Mouse (Mus musculus): ENCODE results near the gene Hira. TPM values are rescaled to one million over a fixed set of nuclear protein-coding genes. Genes with fewer than 3 reads are reported as not detected.

The Hira gene
- polyA plus RNA-seq (2012; fragmentation: generic; extraction: Trizol) = 43.8 TPM
- long read RNA-seq, experiment 1 = 0 reads
- long read RNA-seq, experiment 2, partial matches to known transcripts = 5 of 7 reads
- long read RNA-seq, experiment 2, other reads (novel, unspliced or antisense) = 2 of 7 reads

DNA sequence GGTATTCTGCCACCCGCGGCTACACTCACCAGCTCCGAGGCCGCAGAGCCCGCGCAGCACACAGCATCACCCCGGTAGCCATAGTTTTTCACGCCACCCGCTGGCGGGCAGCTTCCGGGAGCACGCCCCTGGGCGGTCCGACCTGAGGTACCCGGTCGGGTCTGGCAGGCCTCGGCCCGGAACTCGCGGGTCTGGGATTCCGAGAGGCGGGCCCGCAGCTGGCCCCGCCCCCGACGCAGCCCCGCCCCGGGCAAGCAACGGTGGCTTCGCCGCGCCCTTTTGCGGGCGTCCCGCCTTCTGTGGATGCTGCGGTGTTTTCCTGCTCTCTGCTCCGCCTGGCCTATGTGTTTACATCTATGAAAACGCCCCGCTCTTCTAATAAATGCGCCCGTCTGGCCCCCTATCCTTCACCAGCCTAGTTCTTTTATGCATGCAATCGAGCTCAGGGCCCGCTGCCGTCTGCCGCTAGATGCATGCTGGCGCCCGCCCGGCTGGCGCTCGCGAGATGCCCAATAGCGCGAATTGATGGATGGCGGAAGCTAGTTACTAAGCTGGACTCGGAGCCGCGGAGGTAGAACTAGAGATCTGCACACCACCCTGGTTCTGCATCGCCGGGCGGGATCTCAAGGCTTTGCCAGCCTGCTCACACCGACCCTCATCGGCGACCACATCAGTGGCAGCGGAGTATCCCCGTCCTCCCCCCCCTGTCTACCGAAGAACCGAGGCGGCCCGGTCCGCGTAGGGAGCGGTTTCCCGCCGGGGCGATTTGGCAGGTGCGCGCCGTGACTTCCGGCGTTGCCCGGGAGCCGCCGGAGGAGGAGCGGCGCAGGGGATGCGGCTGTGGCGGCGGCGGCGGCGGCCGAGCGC lies at the start of gene Hira, which contains the start of gene Mrpl40:
Hira (plus strand) TSS at position 596 of the 867 bp plus-strand sequence.
Mrpl40 (minus strand) TSS at position 421 of the 867 bp plus-strand sequence.
- Histone ChIP-seq H3K79me3 (ENCODE audit: low read depth) (peaks cover 48% of the 10 kb centered on the region), H3ac (ENCODE audit: control insufficient read depth, insufficient read length, low read depth) (peak within 1 kb of the TSS; percentile 88), H3K27me3 (ENCODE audit: control insufficient read depth, insufficient read depth, insufficient read length) (no peaks in the 10 kb centered on the region), H3K4me3 (ENCODE audit: insufficient read depth, poor library complexity, severe bottlenecking) (peak within 1 kb of the TSS; percentile 82), H3K79me2 (ENCODE audit: control insufficient read depth, insufficient read depth) (peaks cover 72% of the 10 kb centered on the region), H3K36me3 (ENCODE audit: control insufficient read depth, insufficient read depth) (peaks cover 34% of the 10 kb centered on the region)
- TF ChIP-seq MAX (IDR thresholded peaks at IDR 0.05) (peak; percentile 72), CTCF (IDR thresholded peaks at IDR 0.05; ENCODE audit: control insufficient read depth, insufficient read depth, insufficient read length) (no peak), FOSL1 (IDR thresholded peaks at IDR 0.05; ENCODE audit: insufficient read depth, low read length, poor library complexity, severe bottlenecking) (no peak), MYOG (IDR thresholded peaks at IDR 0.05; ENCODE audit: control insufficient read depth, extremely low read depth, insufficient read length) (no peak), CEBPB (IDR thresholded peaks at IDR 0.05; ENCODE audit: low read depth) (no peak)

DNA sequence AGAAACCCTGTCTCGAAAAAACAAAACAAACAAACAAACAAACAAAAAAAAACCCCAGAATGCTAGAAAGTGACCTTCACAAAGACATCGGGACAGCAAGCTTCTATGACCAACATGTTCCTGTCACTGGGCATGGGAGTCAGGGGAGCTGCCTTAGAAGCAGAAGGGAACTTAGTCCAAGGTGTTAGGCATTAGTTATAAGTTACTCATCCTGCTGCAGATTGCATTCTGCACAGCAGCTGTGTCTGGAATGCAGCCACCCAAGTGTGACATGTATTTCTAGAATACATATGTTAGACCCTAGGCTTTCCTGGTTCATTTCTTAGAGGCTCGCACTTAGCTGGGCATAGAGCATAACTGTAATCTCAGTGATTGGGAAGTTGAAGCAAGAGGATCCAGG lies 48.2 kb upstream of the Hira start:
- Histone ChIP-seq H3K36me3 (ENCODE audit: control insufficient read depth, insufficient read depth) (peaks cover 89% of the 10 kb centered on the region), H3K4me3 (ENCODE audit: insufficient read depth, poor library complexity, severe bottlenecking) (no peak overlapping the region), H3K79me3 (ENCODE audit: low read depth) (no peaks in the 10 kb centered on the region), H3K79me2 (ENCODE audit: control insufficient read depth, insufficient read depth) (no peaks in the 10 kb centered on the region), H3K27me3 (ENCODE audit: control insufficient read depth, insufficient read depth, insufficient read length) (no peaks in the 10 kb centered on the region), H3ac (ENCODE audit: control insufficient read depth, insufficient read length, low read depth) (no peak overlapping the region)
- TF ChIP-seq CTCF (IDR thresholded peaks at IDR 0.05; ENCODE audit: control insufficient read depth, insufficient read depth, insufficient read length) = no peak
- TF ChIP-seq FOSL1 (IDR thresholded peaks at IDR 0.05; ENCODE audit: insufficient read depth, low read length, poor library complexity, severe bottlenecking) = no peak
- TF ChIP-seq CEBPB (IDR thresholded peaks at IDR 0.05; ENCODE audit: low read depth) = no peak
- TF ChIP-seq MYOG (IDR thresholded peaks at IDR 0.05; ENCODE audit: control insufficient read depth, extremely low read depth, insufficient read length) = no peak
- no peak for TF ChIP-seq USF1 (IDR thresholded peaks at IDR 0.05; ENCODE audit: low read depth)
- TF ChIP-seq MYOD1 (IDR thresholded peaks at IDR 0.05; ENCODE audit: control insufficient read depth, insufficient read length, low read depth) = no peak
- no peak for TF ChIP-seq MAX (IDR thresholded peaks at IDR 0.05)

DNA sequence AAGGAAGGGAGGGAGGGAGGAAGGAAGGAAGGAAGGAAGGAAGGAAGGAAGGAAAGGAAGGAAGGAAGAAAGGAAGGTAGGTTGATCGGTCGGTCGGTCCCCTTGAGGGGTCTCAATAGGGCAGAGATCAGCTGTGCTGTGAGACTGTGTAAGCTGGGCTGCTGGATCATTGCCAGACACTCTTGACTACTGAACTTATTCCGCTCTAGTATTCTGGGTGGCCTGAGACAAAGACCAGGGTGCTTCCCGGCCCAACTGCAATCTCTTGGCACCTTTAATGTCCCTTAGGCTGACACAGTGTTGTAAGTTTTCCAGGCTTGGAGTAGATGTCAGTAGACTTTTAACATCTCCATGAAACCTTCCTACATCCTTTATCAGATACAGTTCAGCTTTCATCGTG lies 47.7 kb upstream of the Hira start:
- Histone ChIP-seq H3ac (ENCODE audit: control insufficient read depth, insufficient read length, low read depth) (no peak overlapping the region), H3K4me3 (ENCODE audit: insufficient read depth, poor library complexity, severe bottlenecking) (no peak overlapping the region), H3K36me3 (ENCODE audit: control insufficient read depth, insufficient read depth) (peaks cover 89% of the 10 kb centered on the region), H3K79me2 (ENCODE audit: control insufficient read depth, insufficient read depth) (no peaks in the 10 kb centered on the region), H3K27me3 (ENCODE audit: control insufficient read depth, insufficient read depth, insufficient read length) (no peaks in the 10 kb centered on the region), H3K79me3 (ENCODE audit: low read depth) (no peaks in the 10 kb centered on the region)
- TF ChIP-seq MAX (IDR thresholded peaks at IDR 0.05) (no peak), MYOD1 (IDR thresholded peaks at IDR 0.05; ENCODE audit: control insufficient read depth, insufficient read length, low read depth) (no peak), CEBPB (IDR thresholded peaks at IDR 0.05; ENCODE audit: low read depth) (no peak), MYOG (IDR thresholded peaks at IDR 0.05; ENCODE audit: control insufficient read depth, extremely low read depth, insufficient read length) (no peak), USF1 (IDR thresholded peaks at IDR 0.05; ENCODE audit: low read depth) (no peak), FOSL1 (IDR thresholded peaks at IDR 0.05; ENCODE audit: insufficient read depth, low read length, poor library complexity, severe bottlenecking) (no peak), CTCF (IDR thresholded peaks at IDR 0.05; ENCODE audit: control insufficient read depth, insufficient read depth, insufficient read length) (no peak)

DNA sequence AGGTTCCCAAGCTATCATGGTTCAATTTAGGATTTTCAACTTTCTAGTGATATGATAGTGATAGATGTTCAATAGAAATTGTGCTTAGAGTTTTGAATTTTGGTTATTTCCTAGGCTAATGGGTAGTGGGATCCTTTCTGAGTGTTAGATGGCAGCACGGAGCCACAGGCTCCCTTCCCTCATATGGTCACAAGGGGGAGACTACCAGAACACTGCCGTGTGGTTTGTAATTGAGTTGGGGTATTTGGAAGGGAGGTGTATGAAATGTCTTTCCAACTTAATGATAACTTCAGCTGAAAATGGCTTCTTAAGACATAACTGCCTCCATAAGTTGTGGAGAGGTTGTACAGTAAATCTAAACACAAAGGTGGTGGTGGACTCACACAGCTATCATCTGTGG lies 43.4 kb upstream of the Hira start:
- Histone ChIP-seq H3K27me3 (ENCODE audit: control insufficient read depth, insufficient read depth, insufficient read length) (no peaks in the 10 kb centered on the region), H3ac (ENCODE audit: control insufficient read depth, insufficient read length, low read depth) (no peak overlapping the region), H3K36me3 (ENCODE audit: control insufficient read depth, insufficient read depth) (peaks cover 64% of the 10 kb centered on the region), H3K79me3 (ENCODE audit: low read depth) (no peaks in the 10 kb centered on the region), H3K4me3 (ENCODE audit: insufficient read depth, poor library complexity, severe bottlenecking) (no peak overlapping the region), H3K79me2 (ENCODE audit: control insufficient read depth, insufficient read depth) (no peaks in the 10 kb centered on the region)
- no peak for TF ChIP-seq MYOG (IDR thresholded peaks at IDR 0.05; ENCODE audit: control insufficient read depth, extremely low read depth, insufficient read length)
- TF ChIP-seq MYOD1 (IDR thresholded peaks at IDR 0.05; ENCODE audit: control insufficient read depth, insufficient read length, low read depth) = no peak
- TF ChIP-seq CEBPB (IDR thresholded peaks at IDR 0.05; ENCODE audit: low read depth) = no peak
- no peak for TF ChIP-seq MAX (IDR thresholded peaks at IDR 0.05)
- TF ChIP-seq FOSL1 (IDR thresholded peaks at IDR 0.05; ENCODE audit: insufficient read depth, low read length, poor library complexity, severe bottlenecking) = no peak
- no peak for TF ChIP-seq USF1 (IDR thresholded peaks at IDR 0.05; ENCODE audit: low read depth)
- no peak for TF ChIP-seq CTCF (IDR thresholded peaks at IDR 0.05; ENCODE audit: control insufficient read depth, insufficient read depth, insufficient read length)

DNA sequence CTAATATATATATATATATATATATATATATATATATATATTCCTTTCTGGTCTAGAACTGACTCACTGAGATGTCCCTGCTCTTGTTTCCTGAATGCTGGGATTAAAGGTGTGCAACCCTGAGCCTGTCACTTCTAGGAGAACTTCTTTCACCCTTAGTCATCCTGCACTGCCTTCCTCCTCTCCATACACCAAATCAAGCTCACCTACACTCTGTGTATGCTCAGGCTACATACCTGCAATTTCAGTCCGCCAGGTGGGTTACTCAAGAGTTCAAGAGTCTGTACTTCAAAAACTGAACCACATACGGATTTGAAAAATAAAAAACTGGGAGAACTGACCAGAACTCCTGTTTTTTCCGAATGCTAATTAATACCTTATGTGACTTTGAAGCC lies 40.8 kb upstream of the Hira start:
- no peak overlapping the region for H3K4me3 ChIP-seq (ENCODE audit: insufficient read depth, poor library complexity, severe bottlenecking)
- no peak for TF ChIP-seq MYOD1 (IDR thresholded peaks at IDR 0.05; ENCODE audit: control insufficient read depth, insufficient read length, low read depth)
- no peak for TF ChIP-seq MYOG (IDR thresholded peaks at IDR 0.05; ENCODE audit: control insufficient read depth, extremely low read depth, insufficient read length)
- TF ChIP-seq CTCF (IDR thresholded peaks at IDR 0.05; ENCODE audit: control insufficient read depth, insufficient read depth, insufficient read length) = no peak
- no peak for TF ChIP-seq USF1 (IDR thresholded peaks at IDR 0.05; ENCODE audit: low read depth)
- no peak for TF ChIP-seq MAX (IDR thresholded peaks at IDR 0.05)
- no peak for TF ChIP-seq CEBPB (IDR thresholded peaks at IDR 0.05; ENCODE audit: low read depth)
- TF ChIP-seq FOSL1 (IDR thresholded peaks at IDR 0.05; ENCODE audit: insufficient read depth, low read length, poor library complexity, severe bottlenecking) = no peak
- no peaks in the 10 kb centered on the region for H3K27me3 ChIP-seq (ENCODE audit: control insufficient read depth, insufficient read depth, insufficient read length)
- no peaks in the 10 kb centered on the region for H3K79me3 ChIP-seq (ENCODE audit: low read depth)
- peaks cover 40% of the 10 kb centered on the region for H3K36me3 ChIP-seq (ENCODE audit: control insufficient read depth, insufficient read depth)
- H3K79me2 ChIP-seq (ENCODE audit: control insufficient read depth, insufficient read depth) = no peaks in the 10 kb centered on the region
- H3ac ChIP-seq (ENCODE audit: control insufficient read depth, insufficient read length, low read depth) = no peak overlapping the region
